Mouse (Mus musculus): ENCODE results near the gene Doc2g.
A peak's percentile ranks its signal among the peaks of the same experiment; 100 is the strongest.

The Doc2g gene

GRCm38 (mm10) chr19:3990804-3991203 is 12.3 kb upstream of the Doc2g start:
- DNase-seq (ENCODE audit: low spot score in 2 of 2) = no peak

GRCm38 (mm10) chr19:3991562-3991961 is 11.6 kb upstream of the Doc2g start:
- DNase-seq (ENCODE audit: low spot score in 2 of 2) = no peak

GRCm38 (mm10) chr19:3991966-3992365 is 11.1 kb upstream of the Doc2g start:
- no peak for DNase-seq (ENCODE audit: low spot score in 2 of 2)

GRCm38 (mm10) chr19:3992416-3992815 is 10.7 kb upstream of the Doc2g start, which contains the start of gene Tbx10:
Tbx10 (plus strand) TSS chr19:3992752.
- DNase-seq (ENCODE audit: low spot score in 2 of 2) = no peak

- DNase-seq (ENCODE audit: low spot score in 2 of 2) = no peak
Measured at GRCm38 (mm10) chr19:3994932-3995331, 8.2 kb upstream of the Doc2g start.

GRCm38 (mm10) chr19:3995505-3995904 is 7.6 kb upstream of the Doc2g start:
- no peak for DNase-seq (ENCODE audit: low spot score in 2 of 2)

GRCm38 (mm10) chr19:3996106-3996505 is 7.0 kb upstream of the Doc2g start:
- DNase-seq (ENCODE audit: low spot score in 2 of 2) = no peak

GRCm38 (mm10) chr19:3996747-3997146 is 6.4 kb upstream of the Doc2g start:
- DNase-seq (ENCODE audit: low spot score in 2 of 2) = no peak

- no peak for DNase-seq (ENCODE audit: low spot score in 2 of 2)
Measured at GRCm38 (mm10) chr19:3997231-3997630, 5.9 kb upstream of the Doc2g start.

GRCm38 (mm10) chr19:3998335-3998734 is 4.8 kb upstream of the Doc2g start:
- DNase-seq (ENCODE audit: low spot score in 2 of 2) = no peak

- no peak for DNase-seq (ENCODE audit: low spot score in 2 of 2)
Measured at GRCm38 (mm10) chr19:3999121-3999730, 3.9 kb upstream of the Doc2g start.

- DNase-seq (ENCODE audit: low spot score in 2 of 2) = peak; percentile 95 to 96
Measured at GRCm38 (mm10) chr19:4000119-4000900, 2.8 kb upstream of the Doc2g start, which contains the start of the genes Nudt8 and Gm49405. Nudt8 (plus strand) TSS chr19:4000580. Gm49405 (plus strand) TSS chr19:4000626.

- DNase-seq (ENCODE audit: low spot score in 2 of 2) = no peak
Measured at GRCm38 (mm10) chr19:4000949-4001525, 2.1 kb upstream of the Doc2g start.

GRCm38 (mm10) chr19:4001752-4002151 is 1.4 kb upstream of the Doc2g start:
- no peak for DNase-seq (ENCODE audit: low spot score in 2 of 2)

- DNase-seq (ENCODE audit: low spot score in 2 of 2) = no peak
Measured at GRCm38 (mm10) chr19:4003641-4004040, 528 bp downstream of the Doc2g start.

GRCm38 (mm10) chr19:4004331-4004730 is 1.2 kb downstream of the Doc2g start:
- DNase-seq (ENCODE audit: low spot score in 2 of 2) = no peak

- DNase-seq (ENCODE audit: low spot score in 2 of 2) = no peak
Measured at GRCm38 (mm10) chr19:4005091-4005490, 2.0 kb downstream of the Doc2g start.

GRCm38 (mm10) chr19:4005971-4006370 is 2.9 kb downstream of the Doc2g start:
- DNase-seq (ENCODE audit: low spot score in 2 of 2) = no peak

- no peak for DNase-seq (ENCODE audit: low spot score in 2 of 2)
Measured at GRCm38 (mm10) chr19:4011086-4011485, 8.0 kb downstream of the Doc2g start.

GRCm38 (mm10) chr19:4012432-4013022 is 9.4 kb downstream of the Doc2g start, which contains the start of gene Ndufv1:
Ndufv1 (minus strand) TSS chr19:4012806.
- DNase-seq (ENCODE audit: low spot score in 2 of 2) = peak; percentile 97 to 98

- no peak for DNase-seq (ENCODE audit: low spot score in 2 of 2)
Measured at GRCm38 (mm10) chr19:4013066-4013465, 10.0 kb downstream of the Doc2g start.

GRCm38 (mm10) chr19:4014802-4015201 is 11.7 kb downstream of the Doc2g start:
- no peak for DNase-seq (ENCODE audit: low spot score in 2 of 2)
